Mouse (Mus musculus) midbrain, embryonic 16.5 days (tissue): ENCODE measurements around the gene Cib2. TPM values are rescaled to one million over a fixed set of nuclear protein-coding genes. Genes with fewer than 3 reads are reported as not detected.
"Not testable (repeated sequence)": the region's sequence is repeated elsewhere in the genome, so short reads cannot be mapped to it uniquely, and the experiment has no call there.

Experiments
- ATAC-seq: fragments of 200-750 bp; cut with Nextera tagmentation; 2 replicates; pipeline ENCODE4 v1.8.0; 2017; ENCODE audit warnings: moderate TSS enrichment
- H3K27ac ChIP-seq: fragments of 300-500 bp; sonication (generic); 2 replicates; pipeline ENCODE4 v1.5.1; 2014; ENCODE audit warnings: mild to moderate bottlenecking, low read length, mixed read lengths
- H3K27me3 ChIP-seq: fragments of 300-500 bp; sonication (generic); 2 replicates; pipeline ENCODE4 v1.6.1; 2014; ENCODE audit warnings: low read depth, low read length, mixed read lengths; ENCODE audit not compliant: control insufficient read depth, insufficient read depth
- H3K36me3 ChIP-seq: fragments of 300-500 bp; sonication (generic); 2 replicates; pipeline ENCODE4 v1.6.1; 2014; ENCODE audit warnings: mild to moderate bottlenecking, low read length, moderate library complexity, mixed read lengths; ENCODE audit not compliant: control insufficient read depth, insufficient read depth
- H3K4me1 ChIP-seq: fragments of 300-500 bp; sonication (generic); 2 replicates; pipeline ENCODE4 v1.6.1; 2014; ENCODE audit warnings: mild to moderate bottlenecking, low read length, mixed read lengths; ENCODE audit not compliant: control insufficient read depth, insufficient read depth
- H3K4me2 ChIP-seq: fragments of 300-500 bp; sonication (generic); 2 replicates; pipeline ENCODE4 v1.6.1; 2014; ENCODE audit warnings: mild to moderate bottlenecking, low read length, mixed read lengths
- H3K4me3 ChIP-seq: fragments of 300-500 bp; sonication (generic); 2 replicates; pipeline ENCODE4 v1.5.1; 2014; ENCODE audit warnings: low read depth, mild to moderate bottlenecking, low read length, moderate library complexity, mixed read lengths
- H3K9ac ChIP-seq: fragments of 300-500 bp; sonication (generic); 2 replicates; pipeline ENCODE4 v1.6.1; 2014; ENCODE audit warnings: low read depth, low read length, mixed read lengths
- H3K9me3 ChIP-seq: fragments of 300-500 bp; sonication (generic); replicated peaks from 2 replicates; pipeline ENCODE4 v1.6.1; 2014; ENCODE audit warnings: mild to moderate bottlenecking, low read length, mixed read lengths; ENCODE audit not compliant: control insufficient read depth, poor library complexity, severe bottlenecking
- WGBS: fragments of 180-500 bp; shearing (Covaris S2); extraction: QIAGEN DNeasy Blood & Tissue Kit; methylation state at CpG from one replicate; pipeline ENCODE4 v1.1.7; 2014; 5-methylcytosine and 5-hydroxymethylcytosine counted together
- polyA plus RNA-seq: library from polyadenylated mRNA; unstranded; fragments of >200 nt; fragmentation: Nextera tagmentation; extraction: Ambion mirVana; gene quantifications from 2 replicates; pipeline ENCODE4 v1.2.1, GENCODE M21; 2015

The Cib2 gene
- polyA plus RNA-seq, 1 experiment from 2014 or later: 60.3 TPM

DNA sequence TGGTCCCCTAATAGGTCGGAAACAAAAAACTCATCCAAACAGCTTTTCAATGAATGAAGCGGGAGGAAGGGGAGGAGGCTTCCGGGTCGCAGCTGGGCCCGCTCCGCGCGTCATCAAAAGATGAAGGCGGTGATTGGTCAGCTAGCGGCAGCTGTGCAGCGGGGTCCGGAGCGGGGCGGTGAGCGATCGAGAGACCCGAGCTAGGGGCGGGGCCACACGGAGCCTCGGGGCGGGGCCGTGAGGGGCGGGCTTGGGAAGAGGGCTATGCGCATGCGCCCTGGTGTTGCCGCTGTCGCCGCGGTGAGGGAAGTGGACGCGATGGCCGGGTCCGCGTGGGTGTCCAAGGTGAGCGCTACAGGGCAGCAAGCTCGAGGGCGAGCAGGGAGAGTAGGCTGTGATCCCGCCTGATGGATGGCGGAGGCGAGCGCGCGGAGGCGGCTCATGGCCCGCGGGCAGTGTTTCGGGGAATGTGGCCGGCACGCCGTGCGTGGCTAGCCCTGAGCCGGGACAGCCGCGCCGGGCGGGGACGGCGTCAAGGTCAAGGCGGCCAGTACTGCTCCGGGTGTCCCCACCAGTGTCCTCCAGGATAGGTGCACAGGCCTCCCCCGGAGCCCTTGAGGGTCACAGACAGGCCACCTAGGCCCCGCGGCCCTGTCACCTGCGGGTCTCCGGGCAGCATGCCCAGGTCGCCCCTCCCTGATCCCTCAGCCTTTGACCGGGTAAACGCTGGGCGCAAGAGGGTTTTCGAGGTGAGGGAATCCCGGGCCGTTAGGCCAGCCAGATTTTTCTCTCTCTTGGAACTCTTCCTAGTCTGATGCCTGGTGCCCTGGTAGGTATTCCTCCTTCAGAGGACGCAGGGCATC, 26.4 kb upstream of the Cib2 start, which contains the start of gene Idh3a:
TSS of gene Idh3a (plus strand) at position 136 of the 863 bp plus-strand sequence.
- peak; percentile 99 for ATAC-seq
- WGBS: under 1% methylated on average over 64 of the region's 73 CpGs

DNA sequence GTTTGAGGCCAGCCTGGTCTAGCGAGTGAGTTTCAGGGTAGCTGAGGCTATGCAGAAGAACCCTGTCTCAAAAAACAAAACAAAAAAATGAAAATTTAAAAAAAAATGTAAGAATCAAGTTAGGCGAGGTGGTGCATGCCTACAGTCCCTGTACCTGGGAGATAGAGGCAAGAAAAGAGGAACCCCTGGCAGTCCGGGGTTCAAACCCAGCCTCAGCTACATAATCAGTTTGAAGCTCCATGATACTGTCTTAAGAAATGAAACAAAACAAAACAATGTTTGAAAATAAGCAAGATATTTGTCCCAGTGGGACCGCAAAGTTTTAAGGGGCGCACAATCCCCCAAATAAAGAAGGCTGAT, 25.8 kb upstream of the Cib2 start:
- Histone ChIP-seq H3K4me2 (peak overlapping the region; percentile 90), H3K36me3 (0 out of 2 replicates have a peak, but pooled peaks cover 2% of the 10 kb centered on the region), H3K27ac (peak overlapping the region; percentile 51; the same call in 1 of the 2 replicates), H3K9me3 (no peaks in the 10 kb centered on the region), H3K4me3 (peak overlapping the region; percentile 78), H3K27me3 (no peaks in the 10 kb centered on the region), H3K9ac (peak overlapping the region; percentile 40; the same call in 1 of the 2 replicates), H3K4me1 (peaks cover 17% of the 10 kb centered on the region)
- 34% methylated on average over 5 of the region's 5 CpGs for whole genome bisulfite sequencing
- peak; percentile 50 for ATAC-seq

More for the DNA sequence above, 26.4 kb upstream of the Cib2 start, which contains the start of gene Idh3a:
- Histone ChIP-seq H3K27ac (peak within 1 kb of the TSS; percentile 60), H3K36me3 (0 out of 2 replicates have a peak, but pooled peaks cover 2% of the 10 kb centered on the region), H3K27me3 (no peaks in the 10 kb centered on the region), H3K9ac (peak within 1 kb of the TSS; percentile 94), H3K4me2 (peak within 1 kb of the TSS; percentile 90), H3K9me3 (no peaks in the 10 kb centered on the region), H3K4me3 (peak within 1 kb of the TSS; percentile 78), H3K4me1 (peaks cover 17% of the 10 kb centered on the region)

DNA sequence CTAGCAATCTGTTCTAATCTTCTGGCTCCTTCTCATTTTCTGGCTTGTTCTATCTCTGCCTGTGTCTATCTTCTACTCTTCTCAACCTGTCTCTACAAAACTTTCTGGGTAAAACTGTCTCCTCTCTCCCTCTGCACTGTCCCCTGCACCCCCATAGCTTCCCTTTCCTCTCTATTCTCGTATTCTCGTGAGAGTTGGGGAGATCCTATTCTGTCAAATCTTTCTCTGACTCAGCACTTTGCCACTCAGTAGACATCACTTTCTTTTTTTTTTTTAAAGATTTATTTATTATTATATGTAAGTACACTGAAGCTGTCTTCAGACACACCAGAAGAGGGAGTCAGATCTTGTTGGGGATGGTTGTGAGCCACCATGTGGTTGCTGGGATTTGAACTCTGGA, 24.1 kb upstream of the Cib2 start:
- ATAC-seq, H3K27ac ChIP-seq, H3K4me2 ChIP-seq, H3K9ac ChIP-seq, H3K9me3 ChIP-seq, H3K36me3 ChIP-seq, H3K4me3 ChIP-seq, H3K27me3 ChIP-seq: not testable (repeated sequence)
- H3K4me1 ChIP-seq: peaks cover 17% of the 10 kb centered on the region
- 90% methylated on average over 2 of the region's 2 CpGs for WGBS

DNA sequence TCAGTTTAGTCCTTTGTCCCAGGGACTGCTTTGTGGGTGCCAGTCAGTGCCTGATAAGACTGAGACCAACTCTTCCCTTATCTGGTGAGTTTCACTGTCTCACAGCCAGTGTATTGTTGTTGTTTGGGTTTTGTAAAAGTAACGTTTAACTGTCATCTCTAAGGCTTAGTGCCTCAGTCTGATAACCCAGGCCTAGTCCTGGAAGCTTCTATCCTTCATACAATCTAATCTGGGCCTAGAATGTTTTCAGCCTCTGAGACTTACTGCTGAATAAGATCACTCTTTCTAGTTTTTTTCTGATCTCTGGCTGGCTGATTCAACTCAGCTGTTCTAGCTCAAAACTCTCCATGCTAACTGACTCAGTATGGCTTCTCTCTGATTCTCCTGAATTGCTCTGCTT, 23.7 kb upstream of the Cib2 start:
- Histone ChIP-seq H3K4me3 (no peak overlapping the region), H3K9ac (no peak overlapping the region), H3K27ac (no peak overlapping the region), H3K4me1 (peaks cover 17% of the 10 kb centered on the region), H3K27me3 (no peaks in the 10 kb centered on the region), H3K9me3 (no peaks in the 10 kb centered on the region; the same call in 1 of the 2 replicates), H3K4me2 (no peak overlapping the region), H3K36me3 (no peaks in the 10 kb centered on the region)
- ATAC-seq: no peak
- WGBS: 87% methylated on average over 1 of the region's 1 CpGs

DNA sequence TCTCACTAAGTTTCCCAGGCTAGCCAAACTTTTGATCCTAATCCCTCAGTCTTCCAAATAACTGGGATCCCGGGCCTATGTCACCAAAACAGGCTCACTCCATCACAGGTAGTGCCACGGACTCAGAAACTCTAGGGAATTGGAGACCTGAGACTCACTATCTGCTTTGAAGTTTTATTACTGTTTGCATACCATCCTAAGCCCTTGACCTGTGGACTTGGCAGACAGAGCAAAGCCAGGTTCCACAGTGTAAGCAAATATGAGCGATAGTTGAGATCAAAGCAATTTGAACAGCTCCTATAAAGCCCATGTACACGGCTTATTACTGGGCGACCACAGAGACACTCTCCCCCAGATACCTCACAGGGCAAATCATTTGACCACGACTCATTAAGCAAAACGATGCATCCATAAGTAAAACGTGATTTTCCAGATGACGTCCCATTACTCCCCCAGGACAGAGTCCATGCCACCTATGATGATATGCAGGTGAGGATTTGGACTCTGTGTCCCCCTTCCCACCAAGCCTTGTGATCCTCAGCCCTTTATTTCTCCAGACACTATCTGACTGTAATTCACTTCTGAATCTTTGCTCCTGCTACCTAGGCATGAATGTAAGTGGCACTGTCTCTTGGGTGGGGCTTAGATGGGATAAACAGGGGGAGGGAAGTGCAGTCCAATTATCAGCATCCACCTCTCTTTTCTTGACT, 11.3 kb upstream of the Cib2 start:
- Histone ChIP-seq H3K27me3 (no peaks in the 10 kb centered on the region), H3K9ac (no peak overlapping the region), H3K27ac (no peak overlapping the region), H3K36me3 (no peaks in the 10 kb centered on the region), H3K4me3 (no peak overlapping the region), H3K9me3 (no peaks in the 10 kb centered on the region), H3K4me1 (no peaks in the 10 kb centered on the region), H3K4me2 (no peak overlapping the region)
- WGBS: 84% methylated on average over 9 of the region's 9 CpGs
- no peak for ATAC-seq

DNA sequence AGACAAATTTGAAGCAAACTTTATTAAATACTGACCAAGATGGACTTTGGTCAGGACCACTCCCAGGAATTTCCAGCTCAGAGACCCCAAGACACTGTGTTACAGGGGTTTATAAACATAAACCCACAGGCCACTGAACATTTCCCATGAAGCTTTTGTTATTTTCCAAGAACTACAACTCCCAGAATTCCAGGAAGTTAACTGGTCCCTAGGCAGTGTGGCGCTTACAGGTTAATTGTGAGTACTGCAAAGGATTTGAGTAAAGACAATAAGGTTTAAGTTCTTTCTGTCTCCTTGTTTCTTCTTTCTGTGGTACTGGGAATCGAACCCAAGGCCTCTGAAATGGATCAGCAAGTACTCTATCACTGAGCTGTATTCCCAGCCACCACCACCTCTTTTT, 8.7 kb upstream of the Cib2 start:
- no peak overlapping the region for H3K9ac ChIP-seq
- no peak overlapping the region for H3K4me3 ChIP-seq
- no peak overlapping the region for H3K4me2 ChIP-seq
- no peaks in the 10 kb centered on the region for H3K36me3 ChIP-seq
- no peaks in the 10 kb centered on the region for H3K4me1 ChIP-seq
- H3K27me3 ChIP-seq: no peaks in the 10 kb centered on the region
- no peak overlapping the region for H3K27ac ChIP-seq
- ATAC-seq: no peak
- no peaks in the 10 kb centered on the region for H3K9me3 ChIP-seq
- WGBS: 36% methylated on average over 2 of the region's 2 CpGs

DNA sequence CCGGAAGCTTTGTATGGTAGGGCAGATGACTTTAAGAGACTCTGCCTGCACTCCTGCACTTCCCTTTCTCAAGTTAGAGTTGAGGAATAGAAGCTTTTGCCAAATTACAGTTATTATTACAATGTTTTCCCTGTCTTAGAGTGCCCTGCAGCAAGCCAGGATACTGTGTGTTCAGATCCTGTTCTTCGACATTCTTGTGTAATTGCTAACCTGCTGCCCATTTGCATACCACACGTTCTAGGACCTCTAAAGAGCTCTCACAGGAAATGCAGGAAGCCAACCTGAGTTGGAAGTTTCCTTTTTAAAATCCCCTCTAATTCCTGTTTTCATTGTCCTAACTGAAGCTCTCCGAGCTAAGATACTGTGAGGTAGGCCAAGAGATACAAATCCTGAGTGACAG, 6.9 kb upstream of the Cib2 start:
- H3K9ac ChIP-seq: no peak overlapping the region
- no peak overlapping the region for H3K27ac ChIP-seq
- H3K36me3 ChIP-seq: no peaks in the 10 kb centered on the region
- no peaks in the 10 kb centered on the region for H3K9me3 ChIP-seq
- no peak overlapping the region for H3K4me3 ChIP-seq
- H3K4me1 ChIP-seq: no peaks in the 10 kb centered on the region
- 60% methylated on average over 4 of the region's 4 CpGs for WGBS
- ATAC-seq: no peak
- no peak overlapping the region for H3K4me2 ChIP-seq
- no peaks in the 10 kb centered on the region for H3K27me3 ChIP-seq

DNA sequence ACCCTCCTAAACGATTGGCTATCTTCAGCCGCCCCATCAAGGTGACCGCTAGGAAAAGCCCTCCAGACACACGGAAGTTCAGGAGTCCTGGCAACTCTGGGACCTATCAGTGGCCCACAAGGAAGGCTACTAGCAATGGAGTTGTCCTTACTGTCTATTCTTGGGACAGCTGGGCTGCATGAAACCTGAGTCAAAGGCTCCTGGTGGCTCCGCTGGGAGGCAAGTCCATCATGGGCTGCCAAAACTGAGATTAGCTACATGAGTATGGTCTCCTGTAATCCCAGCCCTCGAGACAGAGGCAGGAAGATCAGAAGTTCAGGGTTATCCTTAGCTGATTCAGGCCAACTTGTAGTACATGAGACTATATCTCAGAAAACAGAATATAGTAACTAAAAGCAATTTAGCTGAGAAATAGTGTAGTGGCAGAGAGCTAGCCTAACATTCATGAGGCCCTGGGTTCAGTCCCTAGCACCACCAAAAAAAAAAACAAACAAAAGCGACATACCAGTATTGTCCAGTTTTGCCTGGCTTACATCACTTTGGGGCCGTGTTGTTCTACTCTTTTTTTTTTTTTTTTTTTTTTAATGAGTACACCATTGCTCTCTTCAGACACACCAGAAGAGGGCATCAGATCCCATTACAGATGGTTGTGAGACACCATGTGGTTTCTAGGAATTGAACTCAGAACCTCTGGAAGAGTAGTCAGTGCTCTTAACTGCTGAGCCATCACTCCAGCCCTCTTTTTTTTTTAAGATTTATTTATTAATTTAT, 998 bp upstream of the Cib2 start:
- no peak for ATAC-seq
- no peak overlapping the region for H3K27ac ChIP-seq
- no peak overlapping the region for H3K4me3 ChIP-seq
- no peak overlapping the region; the same call in 1 of the 2 replicates for H3K4me2 ChIP-seq
- peaks cover 6% of the 10 kb centered on the region; the same call in 1 of the 2 replicates for H3K4me1 ChIP-seq
- H3K36me3 ChIP-seq: no peaks in the 10 kb centered on the region
- no peaks in the 10 kb centered on the region for H3K9me3 ChIP-seq
- WGBS: 91% methylated on average over 8 of the region's 8 CpGs
- H3K27me3 ChIP-seq: no peaks in the 10 kb centered on the region
- H3K9ac ChIP-seq: no peak overlapping the region
